Mouse (Mus musculus) cerebellum, adult (tissue): ENCODE measurements around the gene Pik3c2g.

ENCODE experiments used
- ATAC-seq: cut with Nextera tagmentation; 2 replicates; pipeline ENCODE4 v1.9.2; 2017; ENCODE audit warnings: mild to moderate bottlenecking, moderate library complexity, mixed read lengths; ENCODE audit not compliant: insufficient number of reproducible peaks, low FRiP score, low TSS enrichment

The Pik3c2g gene

DNA sequence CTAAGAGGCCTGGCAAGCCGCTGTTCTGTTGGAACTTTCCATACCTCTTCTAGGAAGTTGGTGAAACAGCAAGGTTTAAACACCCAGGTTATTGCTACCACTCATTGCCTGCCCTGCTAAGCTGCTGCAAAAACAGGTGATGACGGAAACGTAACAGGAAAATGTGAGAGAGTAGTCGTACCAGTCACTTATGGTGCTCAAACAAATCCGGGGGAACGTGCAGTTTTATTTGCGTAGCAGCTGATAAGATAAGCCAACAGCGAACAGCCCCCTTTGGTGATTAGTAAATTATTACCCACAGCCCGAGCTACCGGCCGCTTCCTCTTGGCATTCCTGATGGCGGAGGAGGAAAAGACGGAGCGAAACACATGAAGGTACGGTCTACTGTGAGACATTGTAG is at the start of gene Pik3c2g:
TSS of gene Pik3c2g (plus strand) at position 330 of the 400 bp plus-strand sequence.
- ATAC-seq, result no peak

DNA sequence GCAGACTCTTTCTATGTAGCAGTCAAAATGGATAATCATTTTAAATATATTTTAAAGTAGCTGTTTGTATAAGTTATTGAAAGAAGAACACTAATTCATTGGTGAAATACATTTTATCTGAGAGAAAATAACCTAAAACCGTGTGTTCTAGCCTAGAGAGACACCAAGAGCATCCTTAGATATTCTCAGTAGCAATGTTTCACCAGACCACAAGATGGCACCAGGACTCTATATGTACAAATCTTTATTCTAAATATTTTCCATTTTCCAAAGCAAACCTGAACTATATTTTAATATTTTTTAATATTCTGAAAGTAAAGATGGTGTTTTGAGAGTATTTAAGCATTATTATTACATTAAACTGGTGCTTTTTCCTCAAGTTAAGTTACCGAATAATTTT is 48.6 kb upstream of the Pik3c2g start:
- ATAC-seq, result no peak

DNA sequence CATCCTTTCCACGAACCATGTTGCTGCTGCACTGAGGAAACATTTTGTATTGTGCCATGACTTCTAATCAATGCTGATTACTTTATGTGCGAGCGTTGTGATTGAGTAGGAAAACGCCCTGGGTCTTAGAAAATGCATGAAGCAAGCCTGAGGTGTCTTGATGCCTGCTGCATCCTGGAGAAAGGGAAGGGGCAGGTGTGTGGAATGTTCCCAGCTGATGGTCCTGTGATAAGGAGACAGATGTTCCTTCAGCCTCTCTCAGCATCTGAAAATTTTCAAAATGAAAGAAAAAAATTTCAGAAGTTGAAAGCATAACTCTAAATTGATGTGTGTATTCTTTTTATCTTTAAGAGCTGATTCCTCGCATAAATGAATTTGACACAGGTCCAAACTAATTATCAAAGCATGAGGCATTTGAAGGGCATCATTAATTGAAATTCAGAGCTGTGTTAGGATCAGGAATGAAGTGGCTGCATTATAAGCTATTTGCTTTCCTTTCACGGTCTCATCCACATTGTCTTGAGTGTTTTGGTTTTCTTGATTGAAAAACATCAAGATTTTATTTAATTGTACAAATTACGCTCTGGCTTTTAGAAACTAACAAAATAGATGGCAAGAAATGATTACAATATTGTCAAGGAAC is 31.4 kb upstream of the Pik3c2g start:
- no peak for ATAC-seq

DNA sequence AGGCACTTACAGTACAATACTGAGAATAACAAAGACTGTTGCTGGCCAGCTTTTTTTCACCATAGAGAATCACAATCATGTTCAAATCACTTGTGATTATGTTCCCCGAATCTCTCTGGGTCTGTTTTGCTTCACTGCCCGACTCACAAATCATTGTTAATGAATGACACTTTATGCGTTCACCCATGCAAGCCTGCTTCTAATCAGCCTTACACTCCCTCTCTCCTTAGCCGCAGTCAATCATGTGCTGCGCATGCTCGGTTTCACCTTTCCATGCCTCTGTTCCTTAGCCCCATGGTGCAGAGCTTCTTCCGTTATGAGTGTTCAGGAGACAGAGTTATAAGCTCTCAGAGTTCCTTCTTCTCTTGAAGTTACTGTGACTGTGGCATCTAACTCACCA is 17.8 kb upstream of the Pik3c2g start:
- no peak for ATAC-seq

DNA sequence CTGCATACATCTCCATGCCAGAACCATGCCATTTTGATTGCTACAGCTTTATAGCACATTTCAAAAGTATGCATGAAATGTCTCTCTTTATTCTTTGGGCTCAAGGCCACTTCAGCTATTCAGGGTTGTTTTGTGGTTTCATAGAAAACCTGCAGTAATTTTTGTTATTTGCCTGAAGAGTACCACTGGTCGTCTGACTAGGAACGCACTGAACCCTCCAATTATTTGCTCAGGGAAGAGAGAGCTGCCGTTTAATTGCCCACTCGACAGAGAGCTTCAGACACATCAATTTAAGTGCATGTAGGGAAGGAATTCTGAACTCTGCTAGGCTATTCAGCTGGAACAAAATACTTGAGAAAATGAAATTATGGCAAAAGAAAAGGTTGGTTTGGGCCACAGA is 11.2 kb upstream of the Pik3c2g start:
- ATAC-seq, result no peak

DNA sequence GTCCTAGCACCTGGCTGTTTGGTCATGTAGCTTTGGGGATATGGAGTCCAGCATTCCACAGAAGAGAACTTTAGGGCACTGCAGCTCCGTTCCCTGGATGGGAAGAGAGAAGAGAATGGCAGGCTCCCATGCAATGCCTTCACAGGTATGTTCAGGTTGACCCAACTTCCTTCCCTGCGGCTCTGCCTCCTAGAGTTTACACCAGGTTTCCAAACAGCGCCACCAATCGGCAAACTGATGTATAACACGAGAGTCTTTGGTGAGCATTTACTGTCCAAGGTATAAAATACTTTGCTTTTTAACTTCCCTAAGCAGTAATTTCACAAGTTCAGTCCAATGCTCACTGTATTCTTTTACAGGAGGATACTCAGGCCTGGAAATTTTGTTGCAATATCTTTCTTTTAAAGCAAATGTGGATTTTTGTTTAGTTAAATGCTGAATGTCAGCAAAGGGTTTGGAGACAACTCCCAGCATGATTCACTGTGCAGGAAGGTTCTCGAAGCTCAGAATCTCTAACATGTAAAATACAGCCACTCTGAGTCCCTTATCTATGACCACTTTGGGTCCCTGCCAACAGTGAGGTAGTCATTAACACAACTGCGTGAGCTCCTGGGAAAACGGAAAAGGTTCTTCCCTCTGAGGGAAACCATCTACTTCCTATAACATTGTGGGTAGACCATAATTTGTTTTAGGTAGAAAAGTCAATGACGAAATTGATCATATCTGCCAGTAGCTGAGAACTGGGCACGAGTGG is 10.6 kb upstream of the Pik3c2g start:
- ATAC-seq, result no peak

DNA sequence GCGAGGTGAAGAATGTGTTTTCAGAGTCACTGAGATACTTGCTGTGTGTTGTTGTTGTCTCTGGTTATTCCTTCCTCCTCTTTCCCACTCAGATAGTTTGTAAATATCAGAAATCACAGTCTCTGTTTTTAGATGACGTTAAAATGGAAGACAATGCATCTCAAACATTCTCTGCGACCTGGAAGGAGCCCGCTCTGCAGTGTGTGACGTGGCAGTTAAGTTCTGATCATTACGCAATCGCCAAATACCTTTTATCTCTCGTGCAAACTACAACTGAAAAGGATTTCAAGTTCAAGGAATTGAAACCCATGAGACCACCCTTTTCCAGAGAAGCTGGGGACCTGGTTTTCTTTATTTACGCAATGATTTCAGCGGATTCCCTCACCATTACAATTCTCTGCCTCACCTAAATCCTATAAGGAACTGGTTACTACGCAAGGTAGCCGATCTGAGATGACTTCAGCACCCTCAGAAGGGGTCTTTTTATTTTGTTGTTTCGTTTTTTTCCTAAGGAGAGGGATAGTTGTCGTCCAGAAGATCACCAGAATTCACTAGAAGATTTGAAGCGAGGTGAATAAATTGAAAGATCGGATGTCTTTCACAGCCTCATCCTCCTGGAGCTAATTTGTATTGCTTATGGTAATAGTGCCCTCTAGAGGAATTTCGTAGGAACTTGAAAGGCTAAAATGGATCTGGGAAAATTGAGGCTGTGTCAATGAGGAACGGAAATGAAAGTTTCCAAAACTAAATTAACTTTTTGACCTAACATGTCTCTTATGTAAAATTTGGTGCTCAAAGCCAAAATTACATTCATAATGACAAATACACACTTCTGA is 9.8 kb upstream of the Pik3c2g start:
- ATAC-seq, result no peak

DNA sequence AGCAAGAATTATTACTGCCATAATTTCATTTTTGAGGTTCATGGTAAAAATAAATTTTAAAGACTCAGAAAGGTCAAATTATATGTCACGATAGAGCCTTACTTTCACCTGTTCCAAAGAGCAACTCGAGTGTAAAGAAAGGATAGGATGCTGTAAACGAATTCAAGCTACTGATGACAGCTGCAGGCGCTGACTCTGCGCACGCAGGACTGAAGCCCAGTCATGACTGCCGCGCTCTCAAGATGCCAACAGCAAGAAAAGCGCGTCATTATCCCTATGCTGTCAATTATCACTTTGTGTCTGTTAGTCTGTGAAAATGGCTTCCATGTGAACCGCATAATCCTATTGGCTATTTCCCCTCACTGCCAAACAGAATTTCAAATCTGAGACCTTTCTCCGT is 457 bp downstream of the Pik3c2g start:
- ATAC-seq, result no peak

DNA sequence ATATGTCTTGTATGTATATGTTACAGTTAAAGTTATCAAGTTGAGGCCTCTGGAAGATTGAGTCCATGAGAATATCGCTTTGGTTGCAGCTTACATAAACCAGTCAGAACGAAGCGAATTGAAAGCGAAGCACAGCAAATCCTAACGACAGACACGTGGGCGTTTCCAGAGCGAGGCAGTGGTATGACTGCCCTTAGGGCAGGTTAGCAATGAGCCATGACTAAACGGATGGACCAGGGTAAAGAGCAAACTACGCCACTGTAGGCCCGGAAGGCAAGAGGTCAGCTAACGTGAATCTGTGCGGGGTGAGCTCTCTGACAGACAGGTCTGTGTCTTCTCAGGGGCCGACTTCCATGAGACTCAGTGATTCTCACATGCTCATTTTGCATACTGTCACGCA is 1.4 kb downstream of the Pik3c2g start:
- no peak for ATAC-seq

DNA sequence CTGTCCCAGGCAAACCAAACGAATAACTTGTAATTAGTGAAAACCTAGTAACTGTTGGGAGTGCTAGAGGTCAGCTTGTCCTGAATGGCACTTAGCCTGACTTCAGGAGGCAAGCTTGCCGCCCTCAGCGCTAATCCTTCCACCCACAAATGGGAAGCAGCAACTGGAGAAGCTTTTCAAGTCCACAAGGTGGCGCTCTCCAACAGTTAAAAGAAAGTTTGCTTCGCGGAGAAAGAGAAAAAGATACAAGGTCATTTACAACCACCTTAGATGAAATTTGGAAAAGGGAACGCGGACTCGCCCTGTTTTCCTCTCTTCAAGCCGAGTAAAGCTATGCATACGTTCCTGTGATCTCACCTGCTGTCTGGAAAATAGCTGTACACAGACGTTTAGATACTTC is 2.3 kb downstream of the Pik3c2g start:
- peak; percentile 52; the same call in 1 of the 2 replicates for ATAC-seq

DNA sequence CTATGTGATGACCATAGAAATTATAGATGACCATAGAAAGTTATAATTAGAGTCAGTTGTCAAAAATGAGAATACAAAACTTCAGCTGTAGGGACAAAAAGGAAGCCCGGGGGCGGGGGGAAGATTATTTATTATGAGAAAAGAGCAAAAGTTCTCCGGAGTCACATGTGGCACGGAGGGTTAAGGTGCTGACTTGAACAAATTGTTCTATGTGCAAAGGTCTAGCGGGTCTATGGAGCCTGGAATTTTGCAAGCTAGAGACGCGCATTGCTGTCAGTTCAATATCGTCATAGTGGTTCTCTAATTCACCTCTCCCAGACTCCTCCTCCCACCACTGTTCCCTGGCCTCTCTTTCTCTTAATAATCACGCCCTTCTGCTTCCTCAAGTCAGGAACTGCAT is 2.8 kb downstream of the Pik3c2g start:
- ATAC-seq, result no peak

DNA sequence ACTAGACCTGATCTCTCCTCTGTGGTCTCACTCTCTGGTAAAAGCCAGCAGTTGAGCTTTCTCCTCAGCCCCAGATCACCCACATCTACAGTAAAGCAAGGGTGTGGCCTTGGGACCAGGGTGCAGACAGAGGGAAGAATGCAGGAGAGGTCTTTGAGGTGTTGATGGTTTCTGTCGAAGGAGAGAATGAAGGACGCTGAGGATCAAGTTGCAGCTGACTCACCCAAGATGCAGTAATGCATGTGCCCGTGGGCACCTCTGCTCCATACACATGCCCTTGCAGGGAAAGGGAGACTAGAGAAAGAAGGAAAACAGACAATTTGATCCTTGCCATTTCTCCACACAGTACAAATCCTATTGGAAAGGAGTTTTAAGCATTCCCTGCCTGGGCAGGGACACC is 5.1 kb downstream of the Pik3c2g start:
- no peak for ATAC-seq

DNA sequence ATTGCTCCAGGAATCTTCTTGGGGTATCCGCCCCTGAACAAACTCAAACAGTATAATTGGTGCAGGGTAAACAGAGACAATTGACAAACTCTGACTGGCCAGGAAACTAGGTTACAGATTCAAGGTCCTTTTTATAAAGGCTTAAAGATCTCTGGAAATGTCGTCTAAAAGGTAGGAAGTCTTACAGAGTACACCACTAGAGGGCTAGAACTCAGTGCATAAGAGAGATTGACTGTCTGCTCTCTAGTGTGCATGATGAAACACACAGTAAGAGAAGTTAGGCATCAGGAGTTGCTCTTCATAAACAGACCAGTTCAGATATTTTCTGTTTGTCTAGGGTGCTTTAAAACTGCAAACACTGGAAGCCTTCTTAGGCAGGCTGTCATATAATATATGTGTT is 9.4 kb downstream of the Pik3c2g start:
- ATAC-seq, result no peak

DNA sequence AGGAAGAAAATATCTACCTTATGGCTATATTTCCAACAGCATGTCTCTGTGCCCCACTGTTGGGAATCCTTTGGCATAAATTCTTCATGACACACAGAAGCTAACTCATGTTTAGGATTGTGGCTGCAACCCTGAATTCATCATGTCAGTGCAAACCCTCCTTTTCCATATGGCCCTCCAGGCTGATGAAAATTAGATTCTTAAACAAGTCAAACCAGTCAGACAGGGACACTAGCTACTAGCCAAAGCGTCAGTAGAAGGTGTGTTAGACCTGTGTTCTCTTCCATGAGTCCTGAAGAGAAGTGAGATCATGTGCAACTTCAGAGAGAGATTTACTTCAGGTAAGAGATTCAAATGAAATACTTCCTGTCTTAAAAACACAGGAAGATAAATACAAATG is 12.2 kb downstream of the Pik3c2g start:
- ATAC-seq, result no peak

DNA sequence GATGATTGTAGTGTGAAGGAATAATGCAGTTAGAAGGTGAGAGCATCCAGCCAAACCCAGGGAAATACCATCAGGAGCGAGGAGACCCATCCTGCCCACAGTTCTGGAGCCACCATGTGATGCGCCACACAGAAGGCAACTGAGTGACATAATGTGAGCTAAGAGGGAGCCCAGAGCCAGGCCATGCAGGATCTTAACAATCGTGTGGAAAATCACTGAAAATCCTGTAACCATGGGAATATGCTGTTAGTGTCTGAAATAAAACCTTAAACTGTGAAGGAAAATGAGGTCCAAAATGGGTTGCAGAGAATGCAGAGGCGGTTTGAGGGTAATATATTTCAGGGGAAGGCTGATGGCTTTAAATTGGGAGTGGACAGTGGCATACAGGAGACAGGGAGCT is 31.8 kb downstream of the Pik3c2g start:
- no peak for ATAC-seq

DNA sequence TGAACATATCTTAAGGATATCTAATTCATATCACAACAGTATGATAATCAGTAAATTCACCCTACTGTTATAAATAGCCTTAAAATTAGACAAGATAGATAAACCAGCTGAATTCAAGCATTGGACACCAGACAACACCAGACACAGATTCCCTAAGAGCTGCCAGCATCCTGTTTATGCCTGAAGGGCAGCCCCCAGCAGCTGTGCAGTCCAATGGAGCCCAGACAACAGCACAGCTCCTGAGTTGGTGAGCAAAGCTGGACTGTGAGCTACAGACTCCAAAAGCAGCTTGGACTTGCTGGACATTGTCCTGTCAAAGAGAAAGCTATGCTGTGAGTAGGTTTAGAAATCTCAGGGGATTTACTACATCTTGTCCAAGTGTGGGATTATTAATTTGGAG is 37.7 kb downstream of the Pik3c2g start:
- ATAC-seq, result no peak

DNA sequence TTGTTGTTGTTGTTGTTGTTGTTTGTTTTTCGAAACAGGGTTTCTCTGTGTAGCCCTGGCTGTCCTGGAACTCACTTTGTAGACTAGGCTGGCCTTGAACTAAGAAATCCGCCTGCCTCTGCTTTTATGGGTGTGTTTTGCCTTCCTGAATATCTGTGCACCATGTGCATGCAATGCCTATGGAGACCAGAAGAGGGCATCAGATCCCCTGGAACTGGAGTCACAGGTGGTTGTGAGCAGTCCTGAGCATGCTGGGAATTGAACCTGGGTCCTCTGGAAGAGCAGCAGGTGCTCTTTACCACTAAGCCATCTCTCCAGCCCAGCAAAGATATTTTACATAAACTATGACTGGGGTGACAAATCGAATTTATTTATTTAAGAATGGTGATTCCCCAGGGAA is 47.5 kb downstream of the Pik3c2g start:
- ATAC-seq, result no peak

DNA sequence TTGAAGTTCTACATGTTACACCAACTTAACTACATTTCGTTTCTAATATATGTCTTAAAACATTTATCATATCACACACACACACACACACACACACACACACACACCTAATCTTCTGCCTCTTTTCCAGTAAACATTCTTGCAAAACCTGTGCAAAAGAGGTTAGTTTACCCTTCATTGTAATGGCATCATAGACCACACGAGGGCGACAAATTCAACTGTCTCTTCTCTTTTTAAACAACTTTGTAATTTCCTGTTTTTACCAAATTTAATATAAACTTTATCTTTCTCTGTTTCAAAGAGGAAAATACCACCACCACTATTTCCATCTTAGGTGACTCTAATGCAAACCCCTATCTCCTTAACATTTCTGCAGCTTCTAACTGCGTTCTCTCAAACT is 68.4 kb downstream of the Pik3c2g start:
- no peak for ATAC-seq

DNA sequence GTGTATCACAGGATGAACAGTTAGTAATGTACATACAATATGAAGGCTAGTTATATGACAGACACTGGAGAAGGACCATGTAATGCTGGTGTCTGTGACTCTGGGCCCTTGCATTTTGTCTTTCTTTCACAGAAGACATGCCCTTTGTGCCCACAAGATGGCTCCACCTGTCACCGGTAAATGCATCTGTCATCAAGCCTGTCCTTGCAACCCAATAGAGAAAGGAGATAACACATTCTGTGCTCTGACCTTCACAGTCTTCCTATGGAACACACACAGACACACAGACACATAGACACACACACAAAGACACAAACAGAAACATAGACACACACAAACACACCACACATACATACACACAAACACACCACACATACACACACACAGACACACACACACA is 75.4 kb downstream of the Pik3c2g start:
- peak; percentile 15; the same call in 1 of the 2 replicates for ATAC-seq

DNA sequence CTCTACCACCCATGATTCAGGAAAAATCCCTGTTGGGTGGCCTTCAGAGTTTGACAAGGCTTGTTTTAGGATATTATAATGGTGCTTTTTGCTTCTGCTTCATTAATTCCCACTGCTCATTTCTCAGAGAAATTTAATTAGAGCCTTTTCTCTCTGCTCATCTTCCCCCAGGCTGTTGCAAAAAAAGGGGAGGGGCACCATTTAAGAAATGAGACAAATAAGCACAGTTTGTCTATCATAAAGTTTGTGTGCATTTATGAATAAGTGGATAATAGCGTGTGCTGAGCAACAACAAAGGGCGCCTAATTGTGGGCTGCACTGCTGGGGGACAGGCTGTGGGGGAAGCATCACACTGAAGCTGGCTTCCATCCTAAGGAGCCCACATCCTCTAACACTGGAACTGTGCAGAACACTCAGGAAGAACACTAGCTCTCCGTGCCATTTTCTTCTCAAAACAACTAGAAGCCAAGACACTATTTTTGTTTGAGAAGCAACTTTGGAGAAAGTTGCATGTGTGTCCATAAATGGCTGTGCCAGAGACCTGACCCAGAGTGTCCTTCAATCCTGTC is 131.5 kb downstream of the Pik3c2g start:
- ATAC-seq, result no peak

DNA sequence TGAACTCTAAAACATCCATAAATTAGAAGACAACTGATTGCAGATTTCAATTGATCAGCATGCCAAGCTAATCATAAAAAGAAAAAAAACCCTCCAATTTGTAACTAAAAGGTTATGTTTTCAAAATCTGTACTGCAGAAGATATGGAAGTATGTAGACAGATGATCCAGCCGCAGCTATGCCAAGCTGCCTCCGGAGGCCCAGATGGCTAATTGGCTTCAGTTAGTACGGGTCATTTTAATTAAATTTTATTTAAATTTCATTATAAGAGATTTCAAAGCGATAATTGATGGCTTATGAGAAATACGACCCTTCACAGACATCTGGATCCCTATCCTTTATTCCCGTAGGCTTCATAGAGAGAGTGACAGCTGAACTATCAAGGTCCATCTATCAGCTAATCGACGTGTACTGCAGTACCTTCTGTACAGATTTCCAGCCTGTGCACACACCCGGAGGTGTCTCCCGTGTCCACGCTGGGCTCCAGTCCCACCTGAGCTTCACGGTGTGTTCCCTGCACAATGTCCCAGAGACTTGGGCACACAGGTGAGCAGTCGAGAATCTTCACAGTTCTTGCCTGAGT is 132.7 kb downstream of the Pik3c2g start:
- ATAC-seq, result no peak
